Mouse (Mus musculus) embryonic facial prominence, embryonic 11.5 days (tissue): ENCODE data around the gene 9230102O04Rik. TPM values are rescaled to one million over a fixed set of nuclear protein-coding genes. Genes with fewer than 3 reads are reported as not detected.

ENCODE experiments used
- ATAC-seq: fragments of 200-750 bp; cut with Nextera tagmentation; replicated peaks from 2 replicates; pipeline ENCODE4 v1.8.0; 2017; ENCODE audit warnings: low read depth; ENCODE audit not compliant: insufficient number of reproducible peaks, low FRiP score, low TSS enrichment
- DNase-seq: peaks from one replicate; pipeline ENCODE4 v3.0.0-alpha.2; 2015; ENCODE audit warnings: low spot score
- H3K27ac ChIP-seq: fragments of 300-500 bp; sonication (generic); replicated peaks from 2 replicates; pipeline ENCODE4 v1.5.1; 2014; ENCODE audit warnings: mild to moderate bottlenecking, low read depth, low read length, control low read depth
- H3K27me3 ChIP-seq: fragments of 300-500 bp; sonication (generic); 2 replicates; pipeline ENCODE4 v1.6.1; 2014; ENCODE audit warnings: mild to moderate bottlenecking, low read length, moderate library complexity, mixed read lengths; ENCODE audit not compliant: control insufficient read depth, insufficient read depth
- H3K36me3 ChIP-seq: fragments of 300-500 bp; sonication (generic); replicated peaks from 2 replicates; pipeline ENCODE4 v1.6.1; 2014; ENCODE audit warnings: low read depth, mild to moderate bottlenecking, low read length, moderate library complexity, mixed read lengths; ENCODE audit not compliant: control insufficient read depth, insufficient read depth
- H3K4me1 ChIP-seq: fragments of 300-500 bp; sonication (generic); 2 replicates; pipeline ENCODE4 v1.6.1; 2014; ENCODE audit warnings: low read length, mixed read lengths; ENCODE audit not compliant: control insufficient read depth, insufficient read depth
- H3K4me2 ChIP-seq: fragments of 300-500 bp; sonication (generic); 2 replicates; pipeline ENCODE4 v1.6.1; 2014; ENCODE audit warnings: low read depth, mild to moderate bottlenecking, control low read depth, low read length, moderate library complexity
- H3K4me3 ChIP-seq: fragments of 300-500 bp; sonication (generic); 2 replicates; pipeline ENCODE4 v1.5.1; 2014; ENCODE audit warnings: low read depth, low read length, control low read depth
- H3K9ac ChIP-seq: fragments of 300-500 bp; sonication (generic); replicated peaks from 2 replicates; pipeline ENCODE4 v1.6.1; 2014; ENCODE audit warnings: mild to moderate bottlenecking, control low read depth, low read length
- H3K9me3 ChIP-seq: fragments of 300-500 bp; sonication (generic); replicated peaks from 2 replicates; pipeline ENCODE4 v1.6.1; 2016; ENCODE audit warnings: mild to moderate bottlenecking, low read length, inconsistent platforms, mixed read lengths; ENCODE audit not compliant: control insufficient read depth
- WGBS: fragments of 180-500 bp; shearing (Covaris S2); extraction: QIAGEN DNeasy Blood & Tissue Kit; methylation state at CpG from one replicate; pipeline ENCODE4 v1.1.7; 2014; 5-methylcytosine and 5-hydroxymethylcytosine counted together
- polyA plus RNA-seq: library from polyadenylated mRNA; unstranded; fragments of >200 nt; fragmentation: Nextera tagmentation; extraction: Ambion mirVana; gene quantifications from 2 replicates; pipeline ENCODE4 v1.2.1, GENCODE M21; 2014

9230102O04Rik gene
- polyA plus RNA-seq, 1 experiment from 2014 or later, result 1.2 TPM

- H3K4me2 ChIP-seq, result no peak overlapping the region
- ATAC-seq (no peak), DNase-seq (no peak)
- H3K9ac ChIP-seq, result no peak overlapping the region
- no peak overlapping the region for H3K4me3 ChIP-seq
- no peaks in the 10 kb centered on the region for H3K27me3 ChIP-seq
- no peaks in the 10 kb centered on the region; the same call in 1 of the 2 replicates for H3K36me3 ChIP-seq
- no peak overlapping the region for H3K27ac ChIP-seq
- 32% methylated on average over 4 of the region's 4 CpGs for WGBS
- no peaks in the 10 kb centered on the region for H3K4me1 ChIP-seq
- H3K9me3 ChIP-seq, result no peaks in the 10 kb centered on the region
These were observed 33.5 kb downstream of the 9230102O04Rik start for GRCm38 (mm10) chr2:9855861-9856260.

- H3K4me1 ChIP-seq, result no peaks in the 10 kb centered on the region
- H3K9me3 ChIP-seq, result no peaks in the 10 kb centered on the region
- no peak overlapping the region for H3K27ac ChIP-seq
- no peak for DNase-seq
- no peak; the same call in 1 of the 2 replicates for ATAC-seq
- H3K36me3 ChIP-seq, result no peaks in the 10 kb centered on the region
- no peak overlapping the region for H3K4me3 ChIP-seq
- no peak overlapping the region for H3K4me2 ChIP-seq
- no peaks in the 10 kb centered on the region for H3K27me3 ChIP-seq
- H3K9ac ChIP-seq, result no peak overlapping the region
- 62% methylated on average over 13 of the region's 13 CpGs for WGBS
These were observed 36.3 kb downstream of the 9230102O04Rik start for GRCm38 (mm10) chr2:9852851-9853576.

GRCm38 (mm10) chr2:9835195-9835594 lies 54.1 kb downstream of the 9230102O04Rik start:
- DNase-seq, result no peak
- no peak overlapping the region for H3K4me3 ChIP-seq

GRCm38 (mm10) chr2:9833712-9834111 lies 55.6 kb downstream of the 9230102O04Rik start:
- H3K4me2 ChIP-seq, result no peak overlapping the region
- H3K4me3 ChIP-seq, result no peak overlapping the region
- ATAC-seq, result no peak
- WGBS, result 81% methylated on average over 7 of the region's 7 CpGs
- H3K9ac ChIP-seq, result no peak overlapping the region
- H3K9me3 ChIP-seq, result no peaks in the 10 kb centered on the region
- no peak overlapping the region for H3K27ac ChIP-seq
- no peak for DNase-seq
- H3K36me3 ChIP-seq, result no peaks in the 10 kb centered on the region
- no peaks in the 10 kb centered on the region for H3K4me1 ChIP-seq
- H3K27me3 ChIP-seq, result no peaks in the 10 kb centered on the region

More at GRCm38 (mm10) chr2:9835195-9835594, 54.1 kb downstream of the 9230102O04Rik start:
- ATAC-seq, result no peak
- no peaks in the 10 kb centered on the region for H3K9me3 ChIP-seq
- 41% methylated on average over 7 of the region's 7 CpGs for WGBS
- H3K9ac ChIP-seq, result no peak overlapping the region
- no peak overlapping the region for H3K27ac ChIP-seq
- H3K36me3 ChIP-seq, result no peaks in the 10 kb centered on the region
- H3K27me3 ChIP-seq, result no peaks in the 10 kb centered on the region
- no peak overlapping the region for H3K4me2 ChIP-seq
- no peaks in the 10 kb centered on the region for H3K4me1 ChIP-seq

Other genes starting within 250 kb of the 9230102O04Rik start
- gene 4930412O13Rik, start 8.3 kb downstream of the 9230102O04Rik start, polyA plus RNA-seq, result 1.0 and 1.7 TPM in 2 replicates
- gene Gata3, start 494 bp upstream of the 9230102O04Rik start, polyA plus RNA-seq, result 17.4 and 22.7 TPM in 2 replicates
- gene Taf3, start 159.1 kb upstream of the 9230102O04Rik start, polyA plus RNA-seq, result 14.9 and 16.4 TPM in 2 replicates
- gene Atp5c1, start 191.0 kb upstream of the 9230102O04Rik start, polyA plus RNA-seq, result 621 and 639 TPM in 2 replicates
- gene Kin, start 191.1 kb upstream of the 9230102O04Rik start, polyA plus RNA-seq, result 39.1 and 42.8 TPM in 2 replicates
- gene Itih2, start 241.9 kb upstream of the 9230102O04Rik start, polyA plus RNA-seq, result 0.17 and 0.52 TPM in 2 replicates